Mouse (Mus musculus) small intestine, adult 2 months (tissue): Measurements from ENCODE around the gene Poc1b.

Experiments used
- CTCF ChIP-seq: fragments of 200-500 bp; IDR thresholded peaks from 2 replicates; pipeline ENCODE4 v1.5.1; 2012; ENCODE audit warnings: low read depth, mild to moderate bottlenecking, control low read depth, inconsistent platforms, low read length, moderate library complexity, mixed read lengths; ENCODE audit not compliant: insufficient replicate concordance, insufficient read length; ENCODE audit errors: extremely low read depth
- POLR2A ChIP-seq: fragments of 200-500 bp; IDR thresholded peaks from 2 replicates; pipeline ENCODE4 v1.6.1; 2012; ENCODE audit warnings: low read depth, mild to moderate bottlenecking, control low read depth, inconsistent platforms, low read length, moderate library complexity

GRCm38 (mm10) chr10:99241284-99241828 lies 134.5 kb downstream of the Poc1b start:
- TF ChIP-seq POLR2A (no peak), CTCF (no peak)
